Mouse (Mus musculus): ENCODE data around the gene Tmem145.

DNA sequence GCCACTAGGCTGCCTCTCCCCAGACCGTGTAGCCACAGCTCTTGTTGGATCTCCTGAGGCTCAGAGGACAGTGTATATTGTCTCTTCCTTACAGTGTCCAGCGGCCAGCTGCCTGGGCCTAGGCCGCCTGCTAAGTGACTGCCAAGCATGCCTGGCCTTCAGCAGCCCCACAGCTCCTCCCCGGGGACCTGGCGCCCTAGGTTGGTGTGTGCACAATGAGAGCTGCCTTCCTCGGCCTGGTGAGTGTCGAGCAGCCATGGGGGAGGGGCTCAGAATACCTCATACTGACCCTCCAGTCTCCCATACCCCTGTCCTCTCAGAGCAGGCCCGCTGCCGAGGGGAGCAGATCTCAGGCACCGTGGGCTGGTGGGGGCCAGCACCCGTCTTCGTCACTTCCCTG, 28.6 kb downstream of the Tmem145 start:
- TF ChIP-seq FLI1 (IDR thresholded peaks at IDR 0.05; ENCODE audit: low read length) (no peak), GATA1 (IDR thresholded peaks at IDR 0.05; ENCODE audit: borderline replicate concordance, low read length) (no peak)

Data from megakaryocyte, embryonic 14.5 days (primary cell).